Mouse (Mus musculus): Measurements from ENCODE around the gene Shq1.

DNA sequence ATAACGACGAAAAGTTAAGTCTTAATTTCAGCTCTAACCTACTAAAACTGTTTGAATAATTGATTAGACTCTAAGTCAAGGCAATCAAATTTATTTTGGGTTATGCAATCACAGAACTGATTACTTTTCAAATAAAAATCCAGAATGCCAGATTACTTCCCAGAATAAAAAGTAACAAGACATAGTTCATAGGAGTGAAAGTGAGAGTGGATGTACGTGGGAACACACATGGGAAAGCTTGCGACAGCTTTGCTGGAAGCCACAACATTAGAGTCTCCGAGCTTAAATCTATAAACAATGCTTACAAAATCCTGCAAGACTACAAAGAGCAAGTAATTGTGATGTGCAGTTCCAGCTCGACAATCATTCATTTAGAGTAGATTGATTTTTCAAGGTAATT is 41.9 kb downstream of the Shq1 start:
- TF ChIP-seq CTCF (IDR thresholded peaks at IDR 0.05; ENCODE audit: control insufficient read depth, insufficient read depth, insufficient read length) (no peak), MYOG (IDR thresholded peaks at IDR 0.05; ENCODE audit: control insufficient read depth, extremely low read depth, insufficient read length) (no peak)

Measured in C2C12 (cell line).